Comparison of ENCODE assay signal across 23 mouse cellular contexts in genomic region chr16:22065536-22065935, GRCm38 (mm10). TPM values are rescaled to one million over a fixed set of nuclear protein-coding genes. Genes with fewer than 3 reads are reported as not detected.
DNase-seq lines count a peak whose midpoint lies in the region; TF ChIP-seq lines count a peak whose summit lies in the region.
"Had no signal": no experiment of that assay in that cellular context is flagged by ENCODE, and none has a peak within 500 bp of the region (broad histone marks: within the 10 kb centered on the region; RNA-seq: fewer than 3 reads in every experiment).

No protein-coding gene starts in this region.

- TF ChIP-seq POLR2A in heart, adult 2 months (IDR thresholded peaks at IDR 0.05; ENCODE audit: insufficient read depth, low read depth, low read length), result no peak

- DNase-seq in ES-CJ7 (ENCODE audit: low read depth, low spot score) (peak; percentile 41), R1 (ENCODE audit: low read depth, low spot score) (peak; percentile 88), ZHBTc4 (ENCODE audit: low read depth, low spot score) (peak; percentile 54)
- no peak for DNase-seq in Muller cell, postnatal 12 days (ENCODE audit: inconsistent ontology term)
- DNase-seq in heart, postnatal 10 days, result no peak
- DNase-seq in heart, adult 2 months, result no peak
- DNase-seq: adrenal gland, adult 2 months; adrenal gland, adult 8-10 months; adrenal gland, postnatal 10 days; adrenal gland, postnatal 14 days; adrenal gland, postnatal 25 days; adrenal gland, postnatal 36 days; B cell, adult 2 months; cerebellum, adult 11 months; cerebellum, adult 11-12 months; cerebellum, adult 18-20 months; cerebellum, adult 2 months; cerebellum, adult 8-10 months; cerebellum, adult 9-10 months; cerebellum, adult 9-11 months had no signal

- no peaks in the 10 kb centered on the region for H3K79me2 ChIP-seq in heart, adult 2 months (replicated peaks; ENCODE audit: control insufficient read depth, insufficient read depth, low read length)

- no peak for TF ChIP-seq CTCF in heart, adult 2 months (IDR thresholded peaks at IDR 0.05)

- no peaks in the 10 kb centered on the region for H3K36me3 ChIP-seq in heart, adult 2 months (ENCODE audit: control insufficient read depth, insufficient read depth, low read length)
- H3K36me3 ChIP-seq: G1E had no signal

- intact Hi-C loops in heart, postnatal 10 days (cut with DNase I), result no loop called here
- intact Hi-C loops in heart, adult 2 months (cut with DNase I), result no loop called here

- TF ChIP-seq EP300 in heart, adult 2 months (IDR thresholded peaks at IDR 0.05; ENCODE audit: insufficient read depth, low read depth, low read length), result no peak

- no peak overlapping the region for H3K9ac ChIP-seq in heart, adult 2 months (ENCODE audit: low read depth, low read length)

- no peaks in the 10 kb centered on the region for H3K27me3 ChIP-seq in heart, adult 2 months (ENCODE audit: control insufficient read depth, insufficient read depth, low read length)
- H3K27me3 ChIP-seq: CH12.LX, Patski had no signal

- H3K4me1 ChIP-seq in heart, adult 2 months (ENCODE audit: control insufficient read depth, insufficient read depth, low read length), result peaks cover 4% of the 10 kb centered on the region

- no peak overlapping the region for H3K27ac ChIP-seq in heart, adult 2 months

- no peak overlapping the region for H3K4me3 ChIP-seq in heart, adult 2 months

RNA-seq across cellular contexts. Expression of gene Senp2, which starts 56.3 kb away (rescaled TPM):
- 10 to 100 TPM; 19.9 to 22.8 TPM for total RNA-seq in heart, postnatal 10 days (2021)
- 10 to 100 TPM; 20.2 to 24.1 TPM for total RNA-seq in heart, adult 2 months (2021)
- polyA plus RNA-seq in heart, adult 2 months (2012; rRNA removed), result 5.9 and 16.3 TPM in 2 replicates

Comparison
In these comparisons a context has a peak if more than half of its experiments do, and no peak if none do; other contexts are left out.
1. DNase-seq: peak in ES-CJ7 (single experiment), R1 (single experiment) and ZHBTc4 (single experiment); none in Muller cell, postnatal 12 days (single experiment), heart, postnatal 10 days (0 of 2) and heart, adult 2 months (0 of 2).